Mouse (Mus musculus) myocyte (in vitro differentiated cells): ENCODE results near the gene Mgat4a. TPM values are rescaled to one million over a fixed set of nuclear protein-coding genes. Genes with fewer than 3 reads are reported as not detected.

ENCODE experiments used
- H3K27me3 ChIP-seq: one replicate; pipeline ENCODE4 v1.6.1; 2011; ENCODE audit not compliant: control insufficient read depth, insufficient read depth, insufficient read length
- H3K36me3 ChIP-seq: one replicate; pipeline ENCODE4 v1.6.1; 2011; ENCODE audit not compliant: control insufficient read depth, insufficient read depth
- H3K4me2 ChIP-seq: one replicate; pipeline ENCODE4 v1.6.1; 2011; ENCODE audit warnings: low read depth, control low read depth
- H3K4me3 ChIP-seq: one replicate; pipeline ENCODE4 v1.5.1; 2011; ENCODE audit warnings: mild to moderate bottlenecking, control low read depth, moderate library complexity
- H3K79me2 ChIP-seq: one replicate; pipeline ENCODE4 v1.6.1; 2011; ENCODE audit not compliant: control insufficient read depth, insufficient read depth
- H3ac ChIP-seq: one replicate; pipeline ENCODE4 v1.6.1; 2011; ENCODE audit not compliant: control insufficient read depth, insufficient read length
- CEBPB ChIP-seq: IDR thresholded peaks from 2 replicates; pipeline ENCODE4 v1.6.1; 2011; ENCODE audit warnings: mild to moderate bottlenecking, moderate library complexity; ENCODE audit not compliant: poor library complexity, insufficient read depth, severe bottlenecking
- E2F4 ChIP-seq: IDR thresholded peaks from one replicate; pipeline ENCODE4 v1.6.1; 2011; ENCODE audit warnings: mild to moderate bottlenecking, control low read depth, moderate library complexity; ENCODE audit not compliant: insufficient read depth
- MAX ChIP-seq: IDR thresholded peaks from one replicate; pipeline ENCODE4 v1.6.1; 2011; ENCODE audit warnings: low read depth, mild to moderate bottlenecking, control low read depth
- MYOD1 ChIP-seq, 3 experiments: IDR thresholded peaks; one replicate each; pipeline ENCODE4 v1.6.1; 2011; ENCODE audit warnings: control low read depth in 2 of 3, low read depth in 2 of 3, mild to moderate bottlenecking in 2 of 3, moderate library complexity in 1 of 3; ENCODE audit not compliant: insufficient read length in 2 of 3, control insufficient read depth in 1 of 3
- MYOG ChIP-seq, 3 experiments: IDR thresholded peaks; one replicate each; pipeline ENCODE4 v1.6.1; 2011; ENCODE audit warnings: control low read depth in 2 of 3, low read depth in 2 of 3, mild to moderate bottlenecking in 2 of 3; ENCODE audit not compliant: insufficient read length in 2 of 3, control insufficient read depth in 1 of 3, insufficient read depth in 1 of 3
- POLR2A ChIP-seq: IDR thresholded peaks from one replicate; pipeline ENCODE4 v1.6.1; 2011; ENCODE audit warnings: low read depth, mild to moderate bottlenecking, control low read depth, moderate library complexity; ENCODE audit not compliant: insufficient read length
- POLR2AphosphoS2 ChIP-seq: IDR thresholded peaks from one replicate; pipeline ENCODE4 v1.6.1; 2011; ENCODE audit warnings: low read depth, control low read depth; ENCODE audit not compliant: insufficient read length
- REST ChIP-seq: IDR thresholded peaks from one replicate; pipeline ENCODE4 v1.6.1; 2011; ENCODE audit warnings: mild to moderate bottlenecking, control low read depth, moderate library complexity; ENCODE audit not compliant: insufficient read depth, insufficient read length
- SRF ChIP-seq: IDR thresholded peaks from one replicate; pipeline ENCODE4 v1.6.1; 2011; ENCODE audit warnings: low read depth; ENCODE audit not compliant: control insufficient read depth, insufficient read length
- TCF12 ChIP-seq: IDR thresholded peaks from one replicate; pipeline ENCODE4 v1.6.1; 2011; ENCODE audit warnings: mild to moderate bottlenecking, control low read depth; ENCODE audit not compliant: poor library complexity, insufficient read depth, severe bottlenecking
- TCF3 ChIP-seq: IDR thresholded peaks from one replicate; pipeline ENCODE4 v1.6.1; 2011; ENCODE audit warnings: low read depth, control low read depth; ENCODE audit not compliant: insufficient read length
- USF1 ChIP-seq: IDR thresholded peaks from one replicate; pipeline ENCODE4 v1.6.1; 2011; ENCODE audit warnings: low read depth, mild to moderate bottlenecking, control low read depth, moderate library complexity
- polyA plus RNA-seq: library from polyadenylated mRNA; unstranded; fragments of >200 nt; fragmentation: generic; extraction: Trizol; gene quantifications from one replicate; pipeline ENCODE4 v1.2.1, GENCODE M21; 2012; ENCODE audit warnings: missing spikeins

The Mgat4a gene
- polyA plus RNA-seq, 1 experiment = 0.01 TPM

DNA sequence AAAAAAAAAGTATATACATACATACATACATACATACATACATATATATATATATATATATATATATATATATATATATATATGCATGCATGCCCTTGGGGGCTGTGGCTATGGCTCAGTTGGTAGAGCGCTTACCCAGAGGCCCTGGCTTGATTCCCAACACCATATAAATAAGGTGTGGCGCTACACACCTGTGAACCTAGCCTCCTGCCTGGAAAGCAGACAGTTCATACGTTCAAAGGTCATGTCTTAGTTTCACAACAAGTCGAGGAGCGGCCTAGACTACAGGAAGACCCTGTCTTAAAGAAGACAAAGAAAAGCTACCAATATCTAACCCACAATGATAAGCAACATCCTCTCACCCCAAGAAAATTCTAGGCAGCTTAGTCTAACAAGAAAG is 18.7 kb downstream of the Mgat4a start:
- Histone ChIP-seq H3K36me3 (no peaks in the 10 kb centered on the region), H3K4me2 (no peak overlapping the region), H3ac (no peak overlapping the region), H3K79me2 (no peaks in the 10 kb centered on the region), H3K27me3 (no peaks in the 10 kb centered on the region), H3K4me3 (no peak overlapping the region)
- TF ChIP-seq MYOD1 (IDR thresholded peaks at IDR 0.05; ENCODE audit: control insufficient read depth in 1 of 3, insufficient read length in 2 of 3, low read depth in 2 of 3) = no peak
- TF ChIP-seq POLR2AphosphoS2 = no peak
- no peak for TF ChIP-seq POLR2A
- no peak for TF ChIP-seq MYOG (IDR thresholded peaks at IDR 0.05; ENCODE audit: control insufficient read depth in 1 of 3, insufficient read depth in 1 of 3, insufficient read length in 2 of 3, low read depth in 2 of 3)
- TF ChIP-seq MAX = no peak
- TF ChIP-seq REST = no peak
- TF ChIP-seq TCF12 = no peak
- TF ChIP-seq SRF = no peak
- no peak for TF ChIP-seq CEBPB
- no peak for TF ChIP-seq E2F4
- no peak for TF ChIP-seq TCF3
- TF ChIP-seq USF1 = no peak

DNA sequence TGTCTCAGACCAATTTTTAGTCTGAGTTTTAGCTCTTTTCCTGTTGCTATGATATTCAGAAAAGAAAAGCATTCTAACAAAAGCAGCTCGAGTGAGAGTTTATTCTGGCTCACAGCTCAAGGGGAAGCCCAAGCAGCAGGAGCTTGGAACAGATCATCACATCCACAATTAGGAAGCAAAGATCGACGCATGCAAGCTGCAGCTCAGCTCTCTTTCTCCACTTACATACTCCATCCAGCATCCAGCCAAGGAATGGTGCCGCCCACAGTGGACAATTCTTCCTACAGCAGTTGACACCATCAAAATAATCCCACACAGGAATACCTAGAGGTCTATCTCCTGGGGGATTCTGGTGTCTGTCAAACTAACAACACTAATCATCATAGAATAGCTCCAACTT is 22.0 kb downstream of the Mgat4a start:
- Histone ChIP-seq H3K4me3 (no peak overlapping the region), H3K36me3 (no peaks in the 10 kb centered on the region), H3K27me3 (no peaks in the 10 kb centered on the region), H3ac (no peak overlapping the region), H3K4me2 (no peak overlapping the region), H3K79me2 (no peaks in the 10 kb centered on the region)
- TF ChIP-seq POLR2AphosphoS2 (no peak), TCF3 (no peak), REST (no peak), SRF (no peak), MYOD1 (IDR thresholded peaks at IDR 0.05; ENCODE audit: control insufficient read depth in 1 of 3, insufficient read length in 2 of 3, low read depth in 2 of 3) (no peak), USF1 (no peak), E2F4 (no peak), MYOG (IDR thresholded peaks at IDR 0.05; ENCODE audit: control insufficient read depth in 1 of 3, insufficient read depth in 1 of 3, insufficient read length in 2 of 3, low read depth in 2 of 3) (no peak), MAX (no peak), CEBPB (no peak)

DNA sequence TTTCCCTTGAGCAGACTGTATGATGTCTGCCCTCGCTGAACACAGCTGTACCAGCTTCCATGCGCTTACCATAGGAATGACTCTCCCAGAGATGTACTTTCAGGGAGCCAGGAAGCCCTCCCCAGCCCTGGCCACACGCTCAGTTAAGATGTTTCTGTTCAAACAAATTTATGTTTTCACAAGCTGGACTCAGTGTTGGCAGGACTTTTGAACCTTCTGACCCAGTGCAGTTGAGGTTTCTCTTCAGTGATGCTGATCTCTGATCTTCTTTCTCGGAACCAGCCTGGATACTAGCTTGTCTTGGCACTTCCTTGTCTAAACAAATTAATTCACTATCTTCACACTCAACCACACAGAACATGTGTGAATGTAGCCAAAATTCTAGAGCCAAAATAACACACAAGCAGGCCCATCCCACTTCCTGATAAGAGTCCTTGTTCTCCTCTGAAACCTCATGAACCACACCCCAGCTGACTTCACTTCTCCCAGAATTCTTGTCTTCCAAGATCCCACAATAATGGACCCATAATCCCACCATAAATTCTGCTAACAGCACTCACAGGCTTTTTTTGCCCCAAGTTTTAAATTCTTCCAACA is 22.6 kb downstream of the Mgat4a start:
- Histone ChIP-seq H3K27me3 (no peaks in the 10 kb centered on the region), H3ac (no peak overlapping the region), H3K79me2 (no peaks in the 10 kb centered on the region), H3K36me3 (no peaks in the 10 kb centered on the region), H3K4me3 (no peak overlapping the region), H3K4me2 (no peak overlapping the region)
- TF ChIP-seq TCF12 (no peak), CEBPB (no peak), MYOG (IDR thresholded peaks at IDR 0.05; ENCODE audit: control insufficient read depth in 1 of 3, insufficient read depth in 1 of 3, insufficient read length in 2 of 3, low read depth in 2 of 3) (no peak), E2F4 (no peak), POLR2A (no peak), MAX (no peak), TCF3 (no peak), POLR2AphosphoS2 (no peak), MYOD1 (IDR thresholded peaks at IDR 0.05; ENCODE audit: control insufficient read depth in 1 of 3, insufficient read length in 2 of 3, low read depth in 2 of 3) (no peak), SRF (no peak), USF1 (no peak), REST (no peak)

DNA sequence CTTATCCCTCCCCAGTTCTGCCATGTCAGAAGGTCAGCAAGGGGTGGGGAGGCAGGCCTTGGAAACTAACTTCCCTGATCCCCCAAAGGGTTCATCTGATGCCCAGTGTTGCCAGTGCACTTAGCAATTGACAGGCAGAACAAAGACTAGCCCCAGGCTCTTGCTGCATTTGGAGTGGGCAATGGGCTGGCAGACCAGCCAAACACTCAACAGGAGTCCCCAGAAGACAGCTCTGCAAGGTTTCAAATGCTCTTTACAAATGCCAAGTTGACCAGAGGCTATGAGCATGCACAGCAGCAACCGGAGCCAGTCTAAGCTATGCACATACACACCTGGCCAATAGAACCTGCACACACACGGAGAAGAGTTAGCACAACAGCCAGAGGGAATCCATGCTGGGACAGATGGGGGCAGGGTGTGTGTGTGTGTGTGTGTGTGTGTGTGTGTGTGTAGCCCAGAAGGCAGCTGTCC is 27.8 kb downstream of the Mgat4a start:
- Histone ChIP-seq H3ac (no peak overlapping the region), H3K36me3 (no peaks in the 10 kb centered on the region), H3K4me3 (no peak overlapping the region), H3K27me3 (no peaks in the 10 kb centered on the region), H3K79me2 (no peaks in the 10 kb centered on the region), H3K4me2 (no peak overlapping the region)
- no peak for TF ChIP-seq USF1
- no peak for TF ChIP-seq MAX
- no peak for TF ChIP-seq TCF3
- no peak for TF ChIP-seq TCF12
- no peak for TF ChIP-seq POLR2A
- no peak for TF ChIP-seq MYOD1 (IDR thresholded peaks at IDR 0.05; ENCODE audit: control insufficient read depth in 1 of 3, insufficient read length in 2 of 3, low read depth in 2 of 3)

DNA sequence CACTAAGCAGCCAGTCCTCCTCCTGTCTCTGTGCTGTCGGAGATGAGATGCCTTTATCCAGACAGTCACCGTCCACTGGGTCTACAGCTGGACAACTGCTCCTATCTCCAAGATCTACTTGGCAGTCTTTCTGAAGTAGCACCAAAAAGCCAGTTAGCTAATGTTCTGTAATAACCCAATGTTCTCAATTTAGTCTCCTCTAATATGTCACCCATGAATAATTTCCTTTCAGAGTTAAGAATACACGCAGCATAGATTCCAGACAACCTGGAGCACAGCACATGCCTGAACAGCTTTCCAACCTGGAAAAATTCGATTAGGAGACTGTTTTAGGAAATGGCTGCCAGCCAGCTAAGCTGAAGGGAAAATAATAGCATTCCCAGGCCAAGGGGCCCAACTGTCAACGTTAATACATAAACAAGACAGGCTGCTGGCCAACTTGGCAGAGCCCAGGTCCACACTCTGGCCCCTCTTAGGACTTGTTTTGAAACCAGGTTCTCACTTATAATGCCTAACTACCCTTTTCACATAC is 28.6 kb downstream of the Mgat4a start:
- H3K4me3 ChIP-seq = no peak overlapping the region
- no peak for TF ChIP-seq MYOD1 (IDR thresholded peaks at IDR 0.05; ENCODE audit: control insufficient read depth in 1 of 3, insufficient read length in 2 of 3, low read depth in 2 of 3)
- TF ChIP-seq E2F4 = no peak
- no peak for TF ChIP-seq POLR2AphosphoS2
- no peak for TF ChIP-seq TCF3
- TF ChIP-seq POLR2A = no peak
- no peak for TF ChIP-seq USF1
- no peak for TF ChIP-seq REST
- TF ChIP-seq CEBPB = no peak
- TF ChIP-seq SRF = no peak
- no peak for TF ChIP-seq TCF12
- TF ChIP-seq MAX = no peak
- TF ChIP-seq MYOG (IDR thresholded peaks at IDR 0.05; ENCODE audit: control insufficient read depth in 1 of 3, insufficient read depth in 1 of 3, insufficient read length in 2 of 3, low read depth in 2 of 3) = no peak
- H3K36me3 ChIP-seq = no peaks in the 10 kb centered on the region
- no peaks in the 10 kb centered on the region for H3K79me2 ChIP-seq
- H3K4me2 ChIP-seq = no peak overlapping the region
- no peaks in the 10 kb centered on the region for H3K27me3 ChIP-seq
- no peak overlapping the region for H3ac ChIP-seq
